Comparison of ENCODE assay signal across 15 mouse cellular contexts in the genomic region with DNA sequence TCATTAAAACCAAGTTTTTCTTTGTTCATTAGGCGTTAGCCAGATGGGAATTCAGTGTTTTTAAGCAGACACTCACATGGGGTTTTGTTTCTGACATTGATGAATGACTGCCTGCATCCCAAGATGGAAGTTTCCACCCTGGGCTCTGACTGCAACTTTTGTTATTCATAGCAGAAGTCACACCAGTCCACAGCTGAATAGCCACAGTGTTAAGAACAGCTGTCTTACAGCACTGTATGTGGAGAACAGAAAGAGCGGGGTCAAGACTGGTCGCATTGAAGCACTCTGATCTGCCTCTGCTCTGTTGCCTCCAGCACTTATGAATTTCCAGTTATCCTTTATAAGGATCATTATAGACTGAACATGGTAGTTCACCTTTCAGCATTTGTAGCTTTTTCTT.
A peak's percentile ranks its signal among the peaks of the same experiment; 100 is the strongest.
DNase-seq lines count a peak whose midpoint lies in the region; ATAC-seq lines count a peak whose summit lies in the region.
"Had no signal": no experiment of that assay in that cellular context is flagged by ENCODE, and none has a peak within 500 bp of the region (broad histone marks: within the 10 kb centered on the region; RNA-seq: fewer than 3 reads in every experiment).

No protein-coding gene starts in this region.

- H3K27ac ChIP-seq in kidney, embryonic 14.5 days (ENCODE audit: low read depth, low read length): no peak overlapping the region
- H3K27ac ChIP-seq in kidney, embryonic 16.5 days (ENCODE audit: low read length): no peak overlapping the region
- H3K27ac ChIP-seq in forebrain, embryonic 16.5 days (ENCODE audit: low read length): no peak overlapping the region
- H3K27ac ChIP-seq in neural tube, embryonic 12.5 days: no peak overlapping the region
- H3K27ac ChIP-seq: liver, embryonic 14.5 days had no signal

- no peaks in the 10 kb centered on the region for H3K9me3 ChIP-seq in kidney, embryonic 14.5 days (ENCODE audit: control insufficient read depth, low read length)
- H3K9me3 ChIP-seq in kidney, embryonic 16.5 days (ENCODE audit: low read length): no peaks in the 10 kb centered on the region
- H3K9me3 ChIP-seq in forebrain, embryonic 16.5 days (ENCODE audit: control insufficient read depth, low read length): no peaks in the 10 kb centered on the region
- no peaks in the 10 kb centered on the region for H3K9me3 ChIP-seq in neural tube, embryonic 12.5 days

- H3K27me3 ChIP-seq in kidney, embryonic 14.5 days (ENCODE audit: control insufficient read depth, insufficient read depth, low read length): no peaks in the 10 kb centered on the region
- H3K27me3 ChIP-seq in kidney, embryonic 16.5 days (ENCODE audit: insufficient read depth, low read length): no peaks in the 10 kb centered on the region
- no peaks in the 10 kb centered on the region for H3K27me3 ChIP-seq in forebrain, embryonic 16.5 days (replicated peaks; ENCODE audit: control insufficient read depth, insufficient read depth, low read length)
- no peaks in the 10 kb centered on the region for H3K27me3 ChIP-seq in neural tube, embryonic 12.5 days (replicated peaks)

- WGBS in kidney, embryonic 14.5 days: 42% methylated on average over 3 of the region's 3 CpGs
- 47% methylated on average over 3 of the region's 3 CpGs for WGBS in kidney, embryonic 16.5 days
- WGBS in forebrain, embryonic 16.5 days: 30% methylated on average over 3 of the region's 3 CpGs
- 7% methylated on average over 3 of the region's 3 CpGs for WGBS in neural tube, embryonic 12.5 days

- H3K4me2 ChIP-seq in kidney, embryonic 14.5 days (replicated peaks; ENCODE audit: low read depth, low read length): no peak overlapping the region
- H3K4me2 ChIP-seq in kidney, embryonic 16.5 days (replicated peaks; ENCODE audit: low read depth, low read length): no peak overlapping the region
- no peak overlapping the region for H3K4me2 ChIP-seq in forebrain, embryonic 16.5 days (ENCODE audit: low read length)
- H3K4me2 ChIP-seq in neural tube, embryonic 12.5 days (replicated peaks): no peak overlapping the region

- ATAC-seq in kidney, embryonic 14.5 days (ENCODE audit: low FRiP score, low TSS enrichment): 0 out of 2 replicates have a peak, but pooled peaks have one; percentile 52
- ATAC-seq in kidney, embryonic 16.5 days (ENCODE audit: low FRiP score, low TSS enrichment): no peak
- peak; percentile 67 for ATAC-seq in forebrain, embryonic 16.5 days
- ATAC-seq in neural tube, embryonic 12.5 days (ENCODE audit: low FRiP score, low read depth): peak; percentile 84; the same call in 1 of the 2 replicates

- no peaks in the 10 kb centered on the region for H3K4me1 ChIP-seq in kidney, embryonic 14.5 days (ENCODE audit: control insufficient read depth, insufficient read depth, low read length)
- no peaks in the 10 kb centered on the region for H3K4me1 ChIP-seq in kidney, embryonic 16.5 days (ENCODE audit: insufficient read depth, low read length)
- no peaks in the 10 kb centered on the region; the same call in 1 of the 2 replicates for H3K4me1 ChIP-seq in forebrain, embryonic 16.5 days (replicated peaks; ENCODE audit: control insufficient read depth, insufficient read depth, low read length)
- H3K4me1 ChIP-seq in neural tube, embryonic 12.5 days: peaks cover 7% of the 10 kb centered on the region

- no peak overlapping the region for H3K4me3 ChIP-seq in kidney, embryonic 14.5 days (ENCODE audit: low read length)
- no peak overlapping the region for H3K4me3 ChIP-seq in kidney, embryonic 16.5 days (ENCODE audit: low read length)
- H3K4me3 ChIP-seq in forebrain, embryonic 16.5 days (replicated peaks; ENCODE audit: low read length): no peak overlapping the region
- H3K4me3 ChIP-seq in neural tube, embryonic 12.5 days: no peak overlapping the region

- no peaks in the 10 kb centered on the region for H3K36me3 ChIP-seq in kidney, embryonic 14.5 days (ENCODE audit: control insufficient read depth, insufficient read depth, low read length)
- no peaks in the 10 kb centered on the region for H3K36me3 ChIP-seq in kidney, embryonic 16.5 days (ENCODE audit: insufficient read depth, low read length)
- H3K36me3 ChIP-seq in forebrain, embryonic 16.5 days (ENCODE audit: control insufficient read depth, insufficient read depth): no peaks in the 10 kb centered on the region
- H3K36me3 ChIP-seq in neural tube, embryonic 12.5 days: no peaks in the 10 kb centered on the region

- H3K9ac ChIP-seq in kidney, embryonic 14.5 days (ENCODE audit: low read depth, low read length): no peak overlapping the region
- no peak overlapping the region for H3K9ac ChIP-seq in kidney, embryonic 16.5 days (replicated peaks; ENCODE audit: low read length)
- no peak overlapping the region for H3K9ac ChIP-seq in forebrain, embryonic 16.5 days (replicated peaks; ENCODE audit: low read depth, low read length)
- H3K9ac ChIP-seq in neural tube, embryonic 12.5 days: no peak overlapping the region
- H3K9ac ChIP-seq: liver, embryonic 14.5 days had no signal

- peak; percentile 64 for DNase-seq in embryo, embryonic 10 days (ENCODE audit: low spot score)
- no peak for DNase-seq in adrenal gland, adult 8-10 months
- no peak for DNase-seq in kidney, postnatal 25 days
- DNase-seq in left cerebral cortex, adult 8-10 months (ENCODE audit: low spot score in 2 of 2): no peak
- DNase-seq: adrenal gland, postnatal 10 days; B cell, adult 2 months; heart, adult 18-20 months; heart, postnatal 10 days; kidney, adult 11 months; spleen, adult 18-20 months had no signal
